Mouse (Mus musculus) midbrain, embryonic 11.5 days (tissue): ENCODE measurements around the gene Nrg3. TPM values are rescaled to one million over a fixed set of nuclear protein-coding genes. Genes with fewer than 3 reads are reported as not detected.

Source experiments
- ATAC-seq: fragments of 200-750 bp; cut with Nextera tagmentation; 2 replicates; pipeline ENCODE4 v1.8.0; 2017; ENCODE audit warnings: moderate TSS enrichment, moderate library complexity; ENCODE audit not compliant: low FRiP score
- DNase-seq: peaks from one replicate; pipeline ENCODE4 v3.0.0; 2015; ENCODE audit warnings: low spot score; ENCODE audit errors: missing footprints
- H3K27ac ChIP-seq: fragments of 300-500 bp; sonication (generic); 2 replicates; pipeline ENCODE4 v1.5.1; 2014; ENCODE audit warnings: low read depth, low read length
- H3K27me3 ChIP-seq: fragments of 300-500 bp; sonication (generic); 2 replicates; pipeline ENCODE4 v1.6.1; 2014; ENCODE audit warnings: mild to moderate bottlenecking, low read length, moderate library complexity, mixed read lengths; ENCODE audit not compliant: control insufficient read depth, insufficient read depth
- H3K36me3 ChIP-seq: fragments of 300-500 bp; sonication (generic); 2 replicates; pipeline ENCODE4 v1.6.1; 2014; ENCODE audit warnings: mild to moderate bottlenecking, low read length, moderate library complexity, mixed read lengths; ENCODE audit not compliant: control insufficient read depth, insufficient read depth
- H3K4me1 ChIP-seq: fragments of 300-500 bp; sonication (generic); 2 replicates; pipeline ENCODE4 v1.6.1; 2014; ENCODE audit warnings: low read length; ENCODE audit not compliant: control insufficient read depth, insufficient read depth
- H3K4me2 ChIP-seq: fragments of 300-500 bp; sonication (generic); 2 replicates; pipeline ENCODE4 v1.6.1; 2014; ENCODE audit warnings: mild to moderate bottlenecking, moderate library complexity
- H3K4me3 ChIP-seq: fragments of 300-500 bp; sonication (generic); 2 replicates; pipeline ENCODE4 v1.5.1; 2014; ENCODE audit warnings: low read depth, low read length
- H3K9ac ChIP-seq: fragments of 300-500 bp; sonication (generic); 2 replicates; pipeline ENCODE4 v1.6.1; 2014; ENCODE audit warnings: low read length
- H3K9me3 ChIP-seq: fragments of 300-500 bp; sonication (generic); 2 replicates; pipeline ENCODE4 v1.6.1; 2016; ENCODE audit warnings: low read length; ENCODE audit not compliant: control insufficient read depth
- WGBS: fragments of 180-500 bp; shearing (Covaris S2); extraction: QIAGEN DNeasy Blood & Tissue Kit; methylation state at CpG from one replicate; pipeline ENCODE4 v1.1.7; 2014; 5-methylcytosine and 5-hydroxymethylcytosine counted together
- polyA plus RNA-seq: library from polyadenylated mRNA; unstranded; fragments of >200 nt; fragmentation: Nextera tagmentation; extraction: Ambion mirVana; gene quantifications from 2 replicates; pipeline ENCODE4 v1.2.1, GENCODE M21; 2014

The Nrg3 gene
- polyA plus RNA-seq, 1 experiment from 2014 or later = 1.2 TPM

GRCm38 (mm10) chr14:39413270-39413669 lies 59.6 kb downstream of the Nrg3 start:
- ATAC-seq (no peak), DNase-seq (no peak)
- H3K9me3 ChIP-seq = no peaks in the 10 kb centered on the region
- H3K9ac ChIP-seq = no peak overlapping the region
- no peak overlapping the region for H3K4me2 ChIP-seq
- no peaks in the 10 kb centered on the region for H3K4me1 ChIP-seq
- H3K27me3 ChIP-seq = no peaks in the 10 kb centered on the region
- H3K36me3 ChIP-seq = no peaks in the 10 kb centered on the region
- no peak overlapping the region for H3K4me3 ChIP-seq
- 67% methylated on average over 9 of the region's 9 CpGs for WGBS
- no peak overlapping the region for H3K27ac ChIP-seq

GRCm38 (mm10) chr14:39386845-39387244 lies 86.0 kb downstream of the Nrg3 start:
- no peaks in the 10 kb centered on the region for H3K36me3 ChIP-seq
- no peaks in the 10 kb centered on the region for H3K4me1 ChIP-seq
- no peak overlapping the region for H3K4me2 ChIP-seq
- no peaks in the 10 kb centered on the region for H3K27me3 ChIP-seq
- no peak overlapping the region for H3K27ac ChIP-seq
- ATAC-seq (no peak), DNase-seq (no peak)
- H3K9me3 ChIP-seq = no peaks in the 10 kb centered on the region
- H3K4me3 ChIP-seq = no peak overlapping the region
- H3K9ac ChIP-seq = no peak overlapping the region

DNA sequence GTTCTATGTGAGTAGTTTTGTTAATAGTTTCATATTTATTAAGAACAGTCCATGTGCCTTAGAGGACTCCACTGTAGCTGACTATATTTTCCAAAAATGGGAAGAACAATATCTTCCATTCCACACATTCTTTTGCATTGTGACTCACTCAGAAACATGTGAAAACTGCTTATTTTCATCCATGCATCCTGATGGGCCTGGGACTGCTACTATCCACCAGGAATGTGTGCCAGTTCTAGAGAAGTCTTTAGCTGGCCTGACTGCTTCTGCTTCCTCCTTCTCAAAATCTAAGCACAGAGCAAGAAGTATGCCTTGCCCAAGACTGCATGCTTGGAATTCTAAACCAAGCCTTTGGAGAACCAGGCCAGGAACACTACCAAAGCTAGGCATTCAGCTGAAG lies 91.6 kb downstream of the Nrg3 start:
- Histone ChIP-seq H3K4me1 (no peaks in the 10 kb centered on the region), H3K36me3 (no peaks in the 10 kb centered on the region), H3K4me2 (no peak overlapping the region), H3K27me3 (no peaks in the 10 kb centered on the region), H3K9ac (no peak overlapping the region), H3K27ac (no peak overlapping the region), H3K4me3 (no peak overlapping the region), H3K9me3 (no peaks in the 10 kb centered on the region)
- DNase-seq = no peak
- ATAC-seq = no peak

GRCm38 (mm10) chr14:39373220-39373619 lies 99.7 kb downstream of the Nrg3 start:
- Histone ChIP-seq H3K9ac (no peak overlapping the region), H3K27me3 (no peaks in the 10 kb centered on the region), H3K4me2 (no peak overlapping the region), H3K27ac (no peak overlapping the region), H3K4me3 (no peak overlapping the region), H3K9me3 (no peaks in the 10 kb centered on the region), H3K36me3 (no peaks in the 10 kb centered on the region), H3K4me1 (no peaks in the 10 kb centered on the region)
- ATAC-seq (no peak), DNase-seq (no peak)
- 91% methylated on average over 1 of the region's 1 CpGs for WGBS

- no peaks in the 10 kb centered on the region for H3K4me1 ChIP-seq
- ATAC-seq (no peak), DNase-seq (no peak)
- no peaks in the 10 kb centered on the region for H3K36me3 ChIP-seq
- no peaks in the 10 kb centered on the region for H3K9me3 ChIP-seq
- no peak overlapping the region for H3K9ac ChIP-seq
- WGBS = 83% methylated on average over 2 of the region's 2 CpGs
- no peak overlapping the region for H3K4me2 ChIP-seq
- no peaks in the 10 kb centered on the region for H3K27me3 ChIP-seq
- no peak overlapping the region for H3K27ac ChIP-seq
- no peak overlapping the region for H3K4me3 ChIP-seq
Observed at GRCm38 (mm10) chr14:39356251-39356650, 116.6 kb downstream of the Nrg3 start.

DNA sequence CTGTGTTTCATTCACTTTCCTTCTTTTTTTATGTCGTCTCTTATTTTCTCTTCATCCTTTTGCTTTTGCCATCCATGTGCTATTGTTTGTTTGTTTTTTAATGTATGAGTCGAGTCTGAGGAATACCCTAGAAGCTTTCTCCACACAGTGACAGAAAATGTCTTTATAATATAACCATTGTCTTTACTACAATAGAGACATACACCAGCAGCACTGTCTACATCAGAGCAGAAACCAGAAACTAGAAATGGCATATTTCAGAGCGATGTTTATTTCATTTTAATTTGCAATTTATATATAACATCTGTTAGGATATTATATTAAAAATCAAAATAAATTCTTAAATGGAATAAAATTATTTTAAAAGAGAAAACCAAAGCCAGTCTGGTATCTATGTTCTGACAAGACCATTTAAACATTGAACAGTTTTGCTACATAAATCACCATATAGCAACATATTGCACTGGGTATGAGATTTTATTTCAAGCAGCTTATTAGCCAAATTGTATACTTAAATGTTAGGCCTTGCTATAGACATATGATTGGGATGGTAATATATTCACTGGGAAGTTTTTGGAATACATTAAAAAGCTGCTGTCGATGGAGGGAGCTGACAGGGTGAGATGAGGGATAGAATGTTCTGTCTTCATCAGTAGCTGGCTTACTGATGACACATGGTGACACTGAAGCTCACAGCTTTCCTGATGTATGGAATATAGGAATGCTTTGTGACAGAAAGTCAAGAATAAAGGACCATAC lies 120.7 kb downstream of the Nrg3 start:
- ATAC-seq (no peak), DNase-seq (no peak)
- H3K4me3 ChIP-seq = no peak overlapping the region
- H3K4me2 ChIP-seq = no peak overlapping the region
- no peak overlapping the region for H3K9ac ChIP-seq
- WGBS = 83% methylated on average over 4 of the region's 4 CpGs
- H3K4me1 ChIP-seq = no peaks in the 10 kb centered on the region
- no peaks in the 10 kb centered on the region for H3K36me3 ChIP-seq
- H3K9me3 ChIP-seq = no peaks in the 10 kb centered on the region
- no peaks in the 10 kb centered on the region for H3K27me3 ChIP-seq
- H3K27ac ChIP-seq = no peak overlapping the region

DNA sequence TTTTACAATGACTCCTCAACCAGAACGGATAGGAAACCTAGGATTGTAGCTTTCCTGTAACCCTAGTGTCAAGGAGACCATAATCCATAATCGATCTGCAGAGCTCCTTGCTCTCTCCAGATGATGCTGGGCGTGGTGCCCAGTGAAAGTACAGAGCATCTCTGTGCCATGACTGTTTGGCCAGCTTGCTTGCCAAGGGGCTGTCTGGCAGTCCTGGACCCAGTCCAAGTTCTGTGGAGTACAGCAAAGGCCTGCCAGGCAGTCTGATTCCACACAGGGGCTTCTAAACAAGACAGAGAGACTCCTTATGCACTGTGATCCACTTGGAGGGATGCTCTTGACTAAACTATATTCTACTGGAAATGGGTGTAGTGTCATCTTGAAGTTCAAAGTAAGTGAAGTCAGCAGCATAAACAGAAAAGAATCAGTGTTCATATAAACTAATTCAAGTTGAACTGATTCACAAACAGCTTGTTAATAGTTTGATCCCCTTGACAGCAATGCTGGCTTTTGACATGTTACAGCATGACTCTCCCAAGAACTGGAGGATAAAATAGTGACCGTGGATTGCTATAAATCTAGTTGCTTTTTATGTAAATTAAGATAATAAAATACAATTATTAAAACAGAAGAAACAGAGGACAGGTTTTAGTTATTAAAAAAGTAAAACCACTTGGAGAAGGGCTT lies 155.3 kb downstream of the Nrg3 start:
- no peaks in the 10 kb centered on the region for H3K36me3 ChIP-seq
- no peaks in the 10 kb centered on the region for H3K27me3 ChIP-seq
- ATAC-seq (no peak), DNase-seq (no peak)
- no peak overlapping the region for H3K9ac ChIP-seq
- no peak overlapping the region for H3K27ac ChIP-seq
- H3K4me2 ChIP-seq = no peak overlapping the region
- 87% methylated on average over 4 of the region's 4 CpGs for WGBS
- no peak overlapping the region for H3K4me3 ChIP-seq
- H3K9me3 ChIP-seq = no peaks in the 10 kb centered on the region
- no peaks in the 10 kb centered on the region for H3K4me1 ChIP-seq

GRCm38 (mm10) chr14:39314111-39314510 lies 158.8 kb downstream of the Nrg3 start:
- Histone ChIP-seq H3K4me1 (no peaks in the 10 kb centered on the region), H3K9ac (no peak overlapping the region), H3K4me3 (no peak overlapping the region), H3K4me2 (no peak overlapping the region), H3K27me3 (no peaks in the 10 kb centered on the region), H3K9me3 (no peaks in the 10 kb centered on the region), H3K27ac (no peak overlapping the region), H3K36me3 (no peaks in the 10 kb centered on the region)
- ATAC-seq (no peak), DNase-seq (no peak)

GRCm38 (mm10) chr14:39265121-39265520 lies 207.8 kb downstream of the Nrg3 start:
- H3K9me3 ChIP-seq = no peaks in the 10 kb centered on the region
- H3K9ac ChIP-seq = no peak overlapping the region
- ATAC-seq = no peak
- H3K4me1 ChIP-seq = no peaks in the 10 kb centered on the region
- no peak overlapping the region for H3K4me2 ChIP-seq
- H3K4me3 ChIP-seq = no peak overlapping the region
- H3K27me3 ChIP-seq = no peaks in the 10 kb centered on the region
- 79% methylated on average over 1 of the region's 1 CpGs for WGBS
- no peak for DNase-seq
- no peaks in the 10 kb centered on the region for H3K36me3 ChIP-seq
- no peak overlapping the region for H3K27ac ChIP-seq
